Mouse (Mus musculus): ENCODE results near the gene Rad51b. TPM values are rescaled to one million over a fixed set of nuclear protein-coding genes. Genes with fewer than 3 reads are reported as not detected.

Rad51b gene
- polyA plus RNA-seq, 1 experiment from 2014 or later, result 8.7 TPM

DNA sequence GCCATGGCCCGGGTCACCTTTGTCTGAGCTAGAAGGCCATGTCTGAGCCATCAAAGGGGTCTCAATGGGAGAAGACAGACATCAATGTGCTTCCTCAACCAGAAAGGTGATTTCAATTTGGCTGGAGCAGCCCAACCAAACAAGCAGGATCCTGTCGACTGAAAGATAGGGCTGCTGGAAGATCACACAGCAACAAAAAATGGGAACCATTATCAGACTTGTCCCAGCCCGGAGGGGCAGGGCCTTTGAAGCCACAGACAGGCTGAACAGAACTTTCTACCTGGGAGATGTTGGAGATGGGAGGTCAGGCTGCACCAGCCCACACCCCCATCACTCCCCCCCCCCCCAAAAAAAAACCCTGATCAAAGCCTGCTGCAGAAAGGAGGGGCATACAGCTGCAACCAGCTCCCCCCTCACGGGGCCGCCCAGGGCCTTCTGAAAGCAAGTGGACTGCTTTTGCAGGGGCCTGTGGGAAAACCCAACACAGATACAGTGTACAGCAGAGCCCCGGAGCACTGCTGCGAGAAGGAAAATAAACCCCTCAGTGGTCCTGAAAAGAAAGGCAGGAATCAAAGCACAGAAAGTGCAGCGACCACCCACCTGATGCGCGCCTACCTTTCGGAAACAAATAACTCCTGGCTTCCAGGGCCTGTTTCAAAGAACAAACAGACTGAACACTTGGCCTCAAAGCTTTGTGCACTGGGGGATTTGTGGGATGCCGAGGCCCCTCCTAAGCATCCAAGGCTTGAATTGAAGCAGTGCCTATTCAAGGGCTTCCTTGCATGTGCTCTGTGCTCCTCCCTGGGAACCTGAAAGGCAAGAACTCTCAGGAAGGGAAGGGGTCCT lies 542.2 kb downstream of the Rad51b start:
- Histone ChIP-seq H3K27me3 (replicated peaks) (no peaks in the 10 kb centered on the region), H3K4me3 (replicated peaks) (no peak overlapping the region), H3K9me3 (no peaks in the 10 kb centered on the region), H3K4me2 (no peak overlapping the region), H3K36me3 (no peaks in the 10 kb centered on the region), H3K9ac (no peak overlapping the region), H3K4me1 (peaks cover 40% of the 10 kb centered on the region), H3K27ac (peak overlapping the region; percentile 55)
- no peak for ATAC-seq (ENCODE audit: insufficient read depth, low FRiP score, low read depth)
- WGBS, result 63% methylated on average over 12 of the region's 12 CpGs

DNA sequence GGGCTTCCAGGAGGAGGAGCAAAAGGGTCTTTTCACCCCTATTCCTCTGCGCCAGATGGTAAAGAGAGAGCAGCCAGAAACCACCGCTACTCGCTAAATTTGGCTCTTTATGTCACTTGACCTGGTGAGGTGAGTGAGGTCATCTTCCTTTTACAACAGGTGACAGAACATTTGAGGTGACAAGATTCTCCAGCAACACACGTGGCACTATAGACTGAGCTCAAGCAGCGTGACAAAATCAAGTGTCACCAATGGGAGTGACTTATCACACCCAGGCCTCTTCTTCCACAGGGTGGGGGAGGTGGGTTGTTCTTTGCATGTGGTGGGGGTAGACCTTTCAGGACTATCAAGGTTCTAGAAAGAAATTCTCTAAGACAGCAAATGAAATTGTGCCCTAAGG lies 543.4 kb downstream of the Rad51b start:
- no peak overlapping the region for H3K27ac ChIP-seq
- H3K36me3 ChIP-seq, result no peaks in the 10 kb centered on the region
- H3K4me3 ChIP-seq (replicated peaks), result no peak overlapping the region
- no peak overlapping the region for H3K4me2 ChIP-seq
- no peak for ATAC-seq (ENCODE audit: insufficient read depth, low FRiP score, low read depth)
- 78% methylated on average over 5 of the region's 5 CpGs for WGBS
- H3K9ac ChIP-seq, result no peak overlapping the region
- H3K27me3 ChIP-seq (replicated peaks), result no peaks in the 10 kb centered on the region
- no peaks in the 10 kb centered on the region for H3K9me3 ChIP-seq
- H3K4me1 ChIP-seq, result peaks cover 40% of the 10 kb centered on the region

DNA sequence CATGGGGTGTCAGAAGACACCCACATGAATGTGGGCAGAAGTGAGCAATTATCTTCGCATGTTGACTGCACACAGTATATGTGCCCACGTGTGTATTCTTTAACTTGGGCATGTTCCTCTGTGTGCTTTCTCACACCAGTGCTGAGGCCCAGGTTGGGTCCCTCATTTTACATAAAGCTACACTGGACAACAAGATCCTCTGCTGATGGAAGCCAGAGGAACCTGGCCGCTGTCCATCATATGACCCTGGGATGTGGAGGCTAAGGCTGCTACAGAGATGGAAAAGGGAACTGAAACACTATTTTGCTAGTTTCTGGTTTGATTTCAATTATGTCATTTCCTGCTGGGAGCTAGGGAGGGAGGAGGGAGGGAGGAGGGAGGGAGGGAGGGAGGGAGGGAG lies 544.2 kb downstream of the Rad51b start:
- H3K4me3 ChIP-seq (replicated peaks), result no peak overlapping the region
- no peaks in the 10 kb centered on the region for H3K36me3 ChIP-seq
- H3K4me1 ChIP-seq, result peaks cover 40% of the 10 kb centered on the region
- no peak for ATAC-seq (ENCODE audit: insufficient read depth, low FRiP score, low read depth)
- H3K4me2 ChIP-seq, result no peak overlapping the region
- H3K27ac ChIP-seq, result peak overlapping the region; percentile 64
- H3K9me3 ChIP-seq, result no peaks in the 10 kb centered on the region
- WGBS, result 76% methylated on average over 3 of the region's 3 CpGs
- H3K9ac ChIP-seq, result no peak overlapping the region
- H3K27me3 ChIP-seq (replicated peaks), result no peaks in the 10 kb centered on the region

DNA sequence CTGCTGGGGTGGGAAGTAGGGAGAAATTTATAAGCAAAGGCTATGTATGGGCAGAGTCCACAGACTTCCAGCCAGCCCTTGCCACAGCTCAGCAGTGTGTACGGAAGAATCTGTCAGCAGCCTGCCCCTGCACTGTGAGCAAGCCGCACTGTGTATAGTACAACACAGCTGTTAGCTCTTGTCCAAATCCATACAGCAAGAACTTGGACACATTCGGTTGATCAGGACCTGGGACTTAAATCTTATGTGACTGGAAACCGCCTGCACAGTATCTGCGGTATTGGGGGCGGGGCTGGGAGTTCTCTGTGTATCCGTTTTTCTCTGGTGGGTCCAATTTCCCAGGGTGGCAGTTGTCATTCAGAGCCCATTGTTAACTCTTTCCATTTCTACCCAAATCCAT lies 545.2 kb downstream of the Rad51b start:
- peak; percentile 79 for ATAC-seq (ENCODE audit: insufficient read depth, low FRiP score, low read depth)
- Histone ChIP-seq H3K27ac (peak overlapping the region; percentile 92), H3K4me1 (peaks cover 45% of the 10 kb centered on the region), H3K9ac (no peak overlapping the region), H3K4me2 (no peak overlapping the region), H3K9me3 (no peaks in the 10 kb centered on the region), H3K4me3 (replicated peaks) (no peak overlapping the region), H3K36me3 (no peaks in the 10 kb centered on the region), H3K27me3 (replicated peaks) (no peaks in the 10 kb centered on the region)
- WGBS, result 10% methylated on average over 7 of the region's 7 CpGs

DNA sequence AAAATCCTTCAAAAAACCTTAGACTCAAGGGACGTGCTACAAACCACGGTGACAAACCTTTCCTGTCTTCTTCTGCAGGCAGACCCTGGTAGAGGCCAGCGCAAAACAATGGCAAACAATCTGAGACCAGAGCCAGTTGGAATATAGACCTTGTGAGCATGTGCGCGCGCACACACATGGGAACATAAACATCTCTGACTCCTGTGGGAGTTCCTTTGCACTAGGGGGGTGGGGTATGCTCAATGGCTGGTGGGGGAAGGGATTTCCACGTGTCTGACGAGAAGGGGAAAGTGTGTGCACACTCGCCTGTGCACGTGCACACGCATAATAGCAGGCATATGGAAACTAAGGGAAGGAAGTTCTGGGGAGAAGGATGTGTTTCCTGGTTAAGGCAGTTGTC lies 545.9 kb downstream of the Rad51b start:
- H3K36me3 ChIP-seq, result no peaks in the 10 kb centered on the region
- ATAC-seq (ENCODE audit: insufficient read depth, low FRiP score, low read depth), result no peak
- H3K9me3 ChIP-seq, result no peaks in the 10 kb centered on the region
- H3K9ac ChIP-seq, result no peak overlapping the region
- H3K27ac ChIP-seq, result peak overlapping the region; percentile 92
- no peak overlapping the region for H3K4me2 ChIP-seq
- WGBS, result 46% methylated on average over 11 of the region's 11 CpGs
- H3K4me1 ChIP-seq, result peaks cover 50% of the 10 kb centered on the region
- H3K27me3 ChIP-seq (replicated peaks), result no peaks in the 10 kb centered on the region
- H3K4me3 ChIP-seq (replicated peaks), result no peak overlapping the region

DNA sequence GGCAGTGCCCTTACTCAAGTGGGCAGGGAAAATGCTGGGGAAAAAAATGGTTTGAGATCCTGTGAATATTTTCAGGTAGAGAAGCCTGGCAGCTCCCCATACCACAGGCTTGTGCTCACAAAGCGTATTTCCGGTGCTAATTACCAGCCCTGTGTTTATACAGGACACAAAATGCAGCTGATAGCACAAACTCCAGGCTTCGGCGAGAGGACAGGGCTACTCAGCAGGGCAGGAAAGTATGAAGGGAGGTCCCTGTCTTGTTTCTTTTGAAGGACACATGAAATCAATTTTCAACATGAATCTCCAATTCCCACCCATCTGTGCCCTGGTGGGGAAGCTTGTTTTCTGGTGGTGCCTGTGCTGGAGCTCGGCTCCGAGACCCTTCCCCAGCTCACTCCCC lies 546.4 kb downstream of the Rad51b start:
- Histone ChIP-seq H3K36me3 (no peaks in the 10 kb centered on the region), H3K27me3 (replicated peaks) (no peaks in the 10 kb centered on the region), H3K9me3 (no peaks in the 10 kb centered on the region), H3K9ac (no peak overlapping the region), H3K4me3 (replicated peaks) (no peak overlapping the region), H3K27ac (peak overlapping the region; percentile 92), H3K4me1 (peaks cover 49% of the 10 kb centered on the region), H3K4me2 (no peak overlapping the region)
- 38% methylated on average over 6 of the region's 6 CpGs for WGBS
- ATAC-seq (ENCODE audit: insufficient read depth, low FRiP score, low read depth), result no peak

DNA sequence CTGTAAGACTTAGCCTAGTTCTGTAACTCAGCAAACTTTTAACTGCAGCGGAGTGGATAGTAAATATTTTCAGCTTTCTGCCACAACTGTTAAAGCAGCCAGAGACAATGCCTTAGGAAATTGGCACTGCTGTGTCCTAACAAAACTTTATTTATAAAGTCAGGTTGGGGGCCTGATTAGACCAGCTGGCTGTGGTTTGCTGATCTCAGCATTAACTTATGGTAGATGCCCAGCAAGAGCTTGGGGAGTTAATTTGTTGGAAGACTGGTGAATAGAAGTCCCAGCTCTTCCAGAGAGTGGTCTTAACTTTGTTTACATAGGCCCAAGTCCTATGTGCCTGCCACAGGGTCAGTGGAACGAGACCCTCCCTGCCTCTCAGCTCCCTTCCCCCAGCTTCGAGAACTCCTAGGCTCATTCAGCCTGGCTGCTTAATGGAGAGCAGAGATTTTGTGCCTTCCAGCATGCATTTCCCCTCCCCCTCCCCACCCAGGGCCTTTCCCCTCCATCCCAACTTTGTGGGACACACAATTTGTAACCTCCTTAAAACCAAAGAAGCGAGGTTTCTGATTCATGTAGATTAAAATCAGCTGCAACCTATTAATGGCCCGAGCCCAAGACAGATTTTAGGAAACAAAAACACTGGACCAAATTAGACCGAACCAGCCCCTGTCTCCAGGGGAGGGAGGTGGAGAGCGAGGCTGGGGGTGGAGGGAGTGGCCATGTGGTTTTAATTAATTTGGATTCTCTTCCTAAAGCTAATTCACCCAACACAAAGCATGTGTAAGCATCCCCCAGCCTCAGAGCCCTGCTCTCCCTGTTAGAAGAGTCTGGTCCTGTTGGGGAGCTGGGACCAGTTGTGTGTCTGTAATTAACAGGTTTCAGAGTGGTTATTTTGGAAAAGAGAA lies 549.4 kb downstream of the Rad51b start:
- H3K36me3 ChIP-seq, result no peaks in the 10 kb centered on the region
- H3K4me2 ChIP-seq, result no peak overlapping the region
- no peaks in the 10 kb centered on the region for H3K9me3 ChIP-seq
- ATAC-seq (ENCODE audit: insufficient read depth, low FRiP score, low read depth), result no peak
- H3K27ac ChIP-seq, result peak overlapping the region; percentile 63
- no peak overlapping the region for H3K9ac ChIP-seq
- WGBS, result 53% methylated on average over 7 of the region's 7 CpGs
- H3K27me3 ChIP-seq (replicated peaks), result no peaks in the 10 kb centered on the region
- peaks cover 42% of the 10 kb centered on the region for H3K4me1 ChIP-seq
- H3K4me3 ChIP-seq (replicated peaks), result no peak overlapping the region

DNA sequence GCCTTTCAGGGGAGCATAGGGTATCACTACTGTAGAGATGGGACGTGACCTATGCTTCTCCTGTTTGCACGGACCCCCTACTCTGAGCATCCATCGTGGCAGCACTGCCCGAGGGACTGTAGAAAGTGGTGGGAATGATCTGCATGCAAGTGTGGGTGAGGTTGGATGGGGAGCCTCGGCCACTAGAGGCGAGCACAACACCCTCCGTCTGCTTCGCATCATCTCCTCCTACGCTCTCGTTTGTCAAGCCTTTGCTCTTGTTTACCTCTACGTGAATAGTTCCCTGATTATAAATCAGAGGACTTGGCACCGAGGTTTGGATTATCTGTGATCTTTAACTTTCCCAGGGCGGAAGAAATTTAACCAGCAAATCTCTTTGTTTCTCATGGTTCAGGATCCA lies 551.5 kb downstream of the Rad51b start:
- 0 out of 2 replicates have a peak, but pooled peaks have one; percentile 10 for ATAC-seq (ENCODE audit: insufficient read depth, low FRiP score, low read depth)
- Histone ChIP-seq H3K4me2 (no peak overlapping the region), H3K4me3 (replicated peaks) (no peak overlapping the region), H3K27ac (peak overlapping the region; percentile 45; the same call in 1 of the 2 replicates), H3K36me3 (no peaks in the 10 kb centered on the region), H3K27me3 (replicated peaks) (no peaks in the 10 kb centered on the region), H3K9ac (no peak overlapping the region), H3K9me3 (no peaks in the 10 kb centered on the region), H3K4me1 (peaks cover 26% of the 10 kb centered on the region)
- WGBS, result 37% methylated on average over 13 of the region's 13 CpGs

DNA sequence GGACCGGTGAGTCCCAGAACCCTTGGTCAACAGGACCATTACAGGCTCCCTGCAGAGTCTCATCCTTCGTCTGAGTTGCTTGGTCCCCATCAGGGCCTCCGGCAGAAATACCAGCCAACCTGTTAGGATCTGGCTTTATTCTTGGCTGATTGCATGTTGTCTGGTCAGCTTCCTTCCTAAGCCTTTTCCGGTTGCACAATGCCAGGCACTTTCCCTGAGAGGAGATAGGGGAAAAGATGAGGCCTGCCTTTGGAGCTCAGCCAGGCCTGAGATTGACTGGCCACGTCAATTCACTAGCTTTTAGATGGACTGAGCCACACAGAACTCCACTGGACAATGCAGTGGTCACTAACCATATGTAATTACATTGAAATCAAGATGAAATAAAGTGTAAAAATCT lies 552.9 kb downstream of the Rad51b start:
- no peaks in the 10 kb centered on the region for H3K27me3 ChIP-seq (replicated peaks)
- H3K4me3 ChIP-seq (replicated peaks), result no peak overlapping the region
- H3K4me1 ChIP-seq, result peaks cover 25% of the 10 kb centered on the region; the same call in 1 of the 2 replicates
- H3K27ac ChIP-seq, result peak overlapping the region; percentile 36
- H3K9ac ChIP-seq, result no peak overlapping the region
- ATAC-seq (ENCODE audit: insufficient read depth, low FRiP score, low read depth), result no peak
- H3K9me3 ChIP-seq, result no peaks in the 10 kb centered on the region
- no peaks in the 10 kb centered on the region for H3K36me3 ChIP-seq
- 73% methylated on average over 5 of the region's 5 CpGs for WGBS
- H3K4me2 ChIP-seq, result no peak overlapping the region

DNA sequence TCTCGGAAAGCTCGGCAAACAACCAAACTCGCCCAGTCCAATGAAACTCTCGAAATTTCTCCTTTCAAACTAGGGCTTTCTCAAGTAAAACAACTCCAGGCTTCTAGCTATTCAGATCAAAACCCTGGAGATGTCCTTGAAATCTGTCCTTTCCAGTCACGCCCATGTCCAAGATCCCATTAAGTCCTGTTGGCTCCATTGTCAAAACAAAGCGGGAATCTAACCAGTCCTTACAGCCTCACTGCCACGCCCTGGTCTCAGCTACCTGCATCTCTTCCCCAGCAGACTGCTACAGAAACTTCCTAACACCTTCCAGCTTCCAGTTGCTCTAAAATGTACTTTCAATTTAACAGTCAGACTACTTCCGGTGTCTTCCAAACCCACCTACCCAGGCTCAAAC lies 554.8 kb downstream of the Rad51b start:
- Histone ChIP-seq H3K4me2 (no peak overlapping the region), H3K9me3 (no peaks in the 10 kb centered on the region), H3K4me1 (peaks cover 36% of the 10 kb centered on the region), H3K27ac (peak overlapping the region; percentile 28; the same call in 1 of the 2 replicates), H3K27me3 (replicated peaks) (no peaks in the 10 kb centered on the region), H3K9ac (no peak overlapping the region), H3K36me3 (no peaks in the 10 kb centered on the region), H3K4me3 (replicated peaks) (no peak overlapping the region)
- 83% methylated on average over 8 of the region's 8 CpGs for WGBS
- no peak for ATAC-seq (ENCODE audit: insufficient read depth, low FRiP score, low read depth)

DNA sequence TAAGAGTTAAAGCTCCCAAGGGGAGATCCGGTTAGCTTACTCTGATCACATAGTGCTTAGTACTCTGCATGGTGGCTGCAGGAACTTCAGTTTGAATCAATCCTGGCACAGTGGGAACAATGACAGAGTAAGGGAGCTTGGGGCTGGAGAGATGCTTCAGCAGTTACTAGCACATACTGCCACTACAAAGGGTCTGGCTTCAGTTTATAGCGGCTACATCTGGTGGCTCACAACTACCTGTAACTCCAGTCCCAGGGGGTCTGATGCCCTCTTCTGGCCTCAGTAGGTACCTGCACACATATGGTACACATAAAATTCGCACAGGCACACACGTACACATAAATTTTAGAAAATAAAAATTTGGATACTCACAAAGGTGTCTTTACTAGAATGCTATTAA lies 555.5 kb downstream of the Rad51b start:
- peaks cover 37% of the 10 kb centered on the region for H3K4me1 ChIP-seq

More for the DNA sequence above, 555.5 kb downstream of the Rad51b start:
- H3K27ac ChIP-seq, result no peak overlapping the region
- H3K9me3 ChIP-seq, result no peaks in the 10 kb centered on the region
- H3K4me3 ChIP-seq (replicated peaks), result no peak overlapping the region
- no peak for ATAC-seq (ENCODE audit: insufficient read depth, low FRiP score, low read depth)
- H3K4me2 ChIP-seq, result no peak overlapping the region
- WGBS, result 94% methylated on average over 4 of the region's 4 CpGs
- H3K27me3 ChIP-seq (replicated peaks), result no peaks in the 10 kb centered on the region
- H3K9ac ChIP-seq, result no peak overlapping the region
- H3K36me3 ChIP-seq, result no peaks in the 10 kb centered on the region

Data from stomach, embryonic 15.5 days (tissue).